Mouse (Mus musculus) CD4-positive helper T cell, adult 2 months (primary cell): Measurements from ENCODE around the gene Zfp704.

Experiments used
- DNase-seq: peaks from one replicate; pipeline ENCODE4 v3.0.0-alpha.2; 2012; ENCODE audit warnings: low read depth, missing footprints, low spot score

The Zfp704 gene

DNA sequence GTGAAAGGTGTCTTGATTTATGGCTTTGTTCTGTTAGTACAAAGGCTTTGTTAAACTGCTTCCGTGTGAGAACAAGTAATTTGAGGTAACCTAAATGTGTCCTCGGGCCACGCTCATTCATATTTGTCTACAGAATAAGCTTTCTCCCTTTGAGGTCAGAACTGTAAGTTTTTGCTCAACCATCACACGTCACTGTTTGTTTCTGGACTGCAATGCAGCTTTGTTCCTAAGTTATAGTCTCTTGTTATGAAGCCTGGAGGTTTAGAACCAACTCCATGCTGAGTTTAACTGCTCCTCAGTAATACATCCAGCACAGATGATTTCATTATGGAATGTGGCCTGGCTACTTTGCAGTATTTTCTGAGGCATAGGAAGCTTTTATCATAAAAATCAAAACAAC lies 90.4 kb downstream of the Zfp704 start:
- no peak for DNase-seq

GRCm38 (mm10) chr3:9518936-9519335 lies 90.9 kb downstream of the Zfp704 start:
- no peak for DNase-seq

GRCm38 (mm10) chr3:9516119-9516855 lies 93.6 kb downstream of the Zfp704 start:
- no peak for DNase-seq

GRCm38 (mm10) chr3:9515527-9515926 lies 94.4 kb downstream of the Zfp704 start:
- no peak for DNase-seq

DNA sequence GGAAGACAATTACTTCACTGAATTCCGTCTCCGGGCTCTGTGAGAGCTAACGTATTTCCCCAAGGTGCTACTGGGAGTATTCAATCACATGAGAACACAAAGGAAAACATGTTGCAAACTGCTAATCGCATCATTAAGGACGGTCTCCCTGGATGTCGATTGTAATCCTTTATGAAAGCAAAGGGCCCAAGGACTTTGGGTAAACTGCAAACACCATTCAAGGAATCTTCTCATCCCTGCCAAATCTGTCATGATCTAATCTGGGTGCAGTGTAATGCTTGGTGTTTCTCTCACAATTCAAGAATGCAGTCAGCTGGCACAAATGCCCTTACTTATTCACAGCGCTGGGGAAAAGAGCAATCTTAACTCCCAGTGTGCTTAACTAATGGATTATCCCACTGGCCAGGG lies 96.2 kb downstream of the Zfp704 start:
- no peak for DNase-seq

- peak; percentile 37 for DNase-seq
These were observed 97.7 kb downstream of the Zfp704 start for GRCm38 (mm10) chr3:9512199-9512598.

DNA sequence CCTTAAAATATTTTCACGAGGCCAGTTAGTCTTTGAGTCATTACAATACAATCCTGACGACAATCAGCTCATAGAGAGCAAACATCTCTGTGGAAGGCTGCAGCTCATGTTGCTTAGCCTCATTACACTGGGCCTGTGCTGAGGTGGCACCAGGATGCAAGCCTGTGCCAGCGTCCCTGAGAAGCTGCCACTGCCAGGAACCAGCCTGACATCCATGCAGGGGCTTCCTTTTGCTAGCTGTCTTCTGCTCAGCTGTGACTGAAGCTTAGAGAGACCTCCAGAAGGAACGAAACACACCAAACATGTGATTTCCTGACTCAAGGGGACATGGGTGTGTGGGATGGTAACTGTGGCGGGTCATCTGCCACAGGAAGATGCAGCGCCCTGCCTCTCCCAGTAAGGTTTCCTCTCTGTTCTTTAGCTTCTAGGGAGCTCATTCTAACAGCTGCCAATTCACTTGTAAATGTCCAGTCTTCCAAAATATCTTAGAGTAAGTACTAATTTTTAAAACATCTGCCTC lies 104.1 kb downstream of the Zfp704 start:
- no peak for DNase-seq

DNA sequence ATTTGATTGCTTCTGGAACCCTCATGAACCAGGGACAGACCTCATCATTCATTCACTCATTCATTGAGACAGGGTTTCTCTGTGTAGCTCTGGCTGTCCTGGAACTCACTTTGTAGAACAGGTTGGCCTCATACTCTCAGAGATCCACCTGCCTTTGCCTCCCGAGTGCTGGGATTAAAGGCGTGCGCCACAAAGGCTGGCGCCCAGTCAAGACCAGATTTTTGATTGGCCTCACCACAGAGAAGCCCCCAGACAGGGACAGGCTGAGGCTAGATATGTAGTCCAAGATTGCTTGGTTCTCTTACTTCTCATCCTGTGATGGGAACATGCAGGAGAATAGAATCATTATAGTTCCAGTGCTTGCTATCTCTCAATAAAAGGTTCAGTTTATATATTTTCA lies 105.5 kb downstream of the Zfp704 start:
- DNase-seq = no peak

GRCm38 (mm10) chr3:9500725-9501124 lies 109.2 kb downstream of the Zfp704 start:
- DNase-seq = peak; percentile 39

- peak; percentile 47 for DNase-seq
These were observed 109.8 kb downstream of the Zfp704 start for GRCm38 (mm10) chr3:9499994-9500553.

GRCm38 (mm10) chr3:9499489-9499888 lies 110.4 kb downstream of the Zfp704 start:
- peak; percentile 26 for DNase-seq

DNA sequence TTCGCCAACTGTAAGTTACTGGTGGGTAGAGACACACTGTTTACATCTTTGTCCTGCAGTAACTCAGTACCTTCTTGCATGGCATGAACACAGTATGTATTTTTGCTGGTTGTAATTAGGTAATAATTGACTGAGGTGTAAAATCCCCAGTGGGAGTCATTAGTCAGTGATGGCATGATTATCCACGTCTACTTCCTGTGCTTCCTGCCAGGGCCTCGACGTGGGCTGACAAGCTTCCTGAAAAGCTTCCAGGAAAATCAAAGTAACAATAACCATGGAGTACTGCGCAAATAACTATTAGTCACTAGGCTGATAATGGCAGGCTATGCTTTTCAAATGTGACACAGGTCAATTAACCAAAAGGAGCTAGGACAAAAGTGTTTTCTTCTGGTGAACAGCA lies 112.6 kb downstream of the Zfp704 start:
- no peak for DNase-seq

GRCm38 (mm10) chr3:9491766-9492283 lies 118.1 kb downstream of the Zfp704 start:
- no peak for DNase-seq

GRCm38 (mm10) chr3:9487644-9488043 lies 122.2 kb downstream of the Zfp704 start:
- DNase-seq = no peak

DNA sequence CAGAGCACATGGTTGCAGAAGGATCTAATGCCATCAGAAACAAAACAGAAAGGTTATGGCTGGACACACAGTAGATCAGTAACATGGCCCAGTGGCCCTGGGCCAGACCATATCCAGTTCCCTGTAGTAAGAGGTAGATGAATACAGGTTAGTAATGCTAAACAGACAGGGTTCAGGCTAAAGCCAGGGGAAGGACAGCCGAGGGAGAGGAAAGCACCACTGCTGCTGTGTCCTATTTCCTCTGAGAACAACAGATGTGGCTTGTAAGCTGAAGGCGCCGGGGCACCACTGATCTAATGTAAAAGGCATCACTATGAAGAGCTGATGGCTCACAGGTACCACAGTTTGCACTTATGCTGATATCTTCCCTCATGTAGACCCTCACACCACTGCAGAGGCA lies 124.4 kb downstream of the Zfp704 start:
- DNase-seq = no peak

DNA sequence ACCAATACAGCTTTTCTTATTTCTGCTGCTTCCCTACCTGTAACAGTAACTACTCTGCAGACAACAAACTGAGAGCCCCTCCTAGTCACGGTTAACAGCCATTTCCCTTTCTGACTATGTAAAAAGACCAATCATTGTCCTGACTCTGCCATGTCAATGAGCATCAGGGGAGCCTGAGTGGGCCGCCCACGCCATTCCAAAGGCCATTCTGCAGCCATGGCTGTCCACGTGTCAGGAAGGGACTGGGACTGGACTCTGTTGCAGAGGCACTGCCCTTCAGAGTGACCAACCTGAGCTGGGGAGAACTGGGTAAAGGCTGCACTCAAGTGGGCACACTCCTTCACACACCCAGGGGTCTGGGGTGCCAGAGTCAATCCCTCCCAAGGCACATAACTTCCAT lies 127.9 kb downstream of the Zfp704 start:
- no peak for DNase-seq

DNA sequence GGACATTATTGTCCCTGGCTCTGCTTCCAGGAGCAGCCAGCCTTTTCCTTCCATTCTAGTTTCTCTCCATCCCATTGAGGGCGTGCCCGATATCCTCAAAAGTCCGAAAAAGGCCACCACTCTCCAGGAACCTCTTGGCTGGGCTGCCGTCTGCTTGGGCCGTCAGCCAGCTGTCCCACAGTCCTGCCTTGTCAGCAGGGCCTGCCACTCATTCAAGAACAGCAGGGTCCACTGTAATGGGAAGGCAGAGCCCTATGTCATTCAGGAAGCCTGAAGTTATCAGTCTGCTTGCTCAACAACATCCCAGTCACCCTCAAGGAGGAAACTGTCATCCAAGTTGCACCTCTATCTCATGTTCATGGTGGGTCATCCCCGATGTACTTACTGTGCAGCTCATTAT lies 128.5 kb downstream of the Zfp704 start:
- DNase-seq = no peak

GRCm38 (mm10) chr3:9480936-9481335 lies 128.9 kb downstream of the Zfp704 start:
- DNase-seq = no peak

GRCm38 (mm10) chr3:9477386-9477785 lies 132.5 kb downstream of the Zfp704 start:
- DNase-seq = no peak

- DNase-seq = no peak
These were observed 133.5 kb downstream of the Zfp704 start for GRCm38 (mm10) chr3:9476336-9476735.

- DNase-seq = no peak
These were observed 134.4 kb downstream of the Zfp704 start for GRCm38 (mm10) chr3:9475501-9475900.

DNA sequence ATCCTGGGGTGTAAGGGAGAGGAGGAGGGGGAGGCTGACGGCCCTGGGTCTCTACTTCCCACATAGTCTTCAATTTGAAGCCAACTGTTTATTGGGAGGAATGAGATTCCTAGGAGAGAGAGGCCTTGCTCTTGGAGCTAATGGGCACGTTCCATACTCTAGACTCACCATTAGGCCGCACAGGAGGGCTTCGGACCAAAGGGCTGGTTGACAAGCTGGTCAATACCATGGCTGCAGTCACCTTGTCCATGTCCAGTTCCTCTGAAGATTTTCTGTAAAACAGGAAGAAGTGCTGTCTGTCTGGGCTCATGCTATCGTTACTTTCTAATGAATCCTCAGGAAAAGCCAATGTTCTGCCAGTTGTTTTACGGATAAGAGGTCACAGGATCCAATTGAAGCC lies 135.6 kb downstream of the Zfp704 start:
- DNase-seq = no peak

DNA sequence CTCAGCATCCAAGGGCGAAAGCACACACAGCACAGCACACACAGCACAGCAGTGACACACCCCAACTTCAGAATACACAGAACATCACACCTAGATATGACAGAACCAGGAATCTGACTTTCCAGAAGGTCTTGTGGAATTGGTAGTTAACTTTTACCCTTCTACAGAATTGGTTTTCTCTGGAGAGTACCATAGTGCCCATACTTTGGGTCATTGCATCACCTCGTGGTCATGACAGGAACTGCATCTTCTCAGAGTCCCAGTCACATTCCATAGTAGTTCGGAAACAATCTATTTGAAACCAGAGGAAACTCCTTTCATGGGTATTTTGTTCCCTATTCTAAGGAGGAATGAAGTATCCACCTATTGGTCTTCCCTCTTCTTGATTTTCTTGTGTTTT lies 143.6 kb downstream of the Zfp704 start:
- DNase-seq = peak; percentile 58
